Mouse (Mus musculus) A20 (cell line): Measurements from ENCODE around the gene Timm44.
"Not testable (repeated sequence)": the region's sequence is repeated elsewhere in the genome, so short reads cannot be mapped to it uniquely, and the experiment has no call there.

Source experiments
- DNase-seq: peaks from one replicate; pipeline ENCODE4 v3.0.0-alpha.2; 2011; ENCODE audit warnings: low read depth, low spot score

Timm44 gene

DNA sequence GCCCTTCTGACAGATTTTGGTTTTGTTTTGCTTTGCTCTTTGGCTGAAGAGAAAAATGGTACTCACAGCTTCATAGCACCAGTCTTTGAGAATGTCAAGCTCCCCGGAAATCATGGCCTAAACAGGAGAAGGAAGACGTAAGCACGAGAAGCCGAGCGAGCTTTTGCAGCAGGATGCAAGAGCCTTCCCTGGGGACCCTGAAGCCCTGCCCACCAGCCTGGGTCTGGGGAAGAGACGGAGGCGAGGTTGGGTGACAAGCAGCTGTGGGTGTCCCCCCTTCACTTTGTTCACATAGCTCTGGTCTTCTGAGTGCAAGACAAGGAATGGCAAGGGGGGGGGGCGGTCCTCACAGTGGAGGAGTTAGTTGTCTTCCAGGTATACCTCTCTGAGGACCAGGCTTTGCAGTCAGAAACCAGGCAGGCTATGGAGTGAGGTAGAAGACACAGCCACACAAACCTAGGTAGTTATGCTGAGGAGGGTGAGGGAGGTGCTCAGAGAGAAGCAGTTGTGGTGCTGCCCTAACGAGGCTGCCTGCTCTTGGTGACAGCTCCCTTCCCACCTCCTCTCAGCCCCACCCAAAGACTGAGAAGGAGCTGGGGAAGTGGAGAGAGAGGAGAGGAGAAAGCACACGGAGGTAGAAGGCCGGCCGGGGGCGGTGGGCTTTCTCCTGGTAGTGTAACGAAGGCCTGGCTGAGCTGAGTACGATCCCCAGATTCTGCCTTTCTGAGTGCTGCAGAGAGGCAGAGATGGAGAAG lies 10.4 kb downstream of the Timm44 start:
- DNase-seq = no peak

DNA sequence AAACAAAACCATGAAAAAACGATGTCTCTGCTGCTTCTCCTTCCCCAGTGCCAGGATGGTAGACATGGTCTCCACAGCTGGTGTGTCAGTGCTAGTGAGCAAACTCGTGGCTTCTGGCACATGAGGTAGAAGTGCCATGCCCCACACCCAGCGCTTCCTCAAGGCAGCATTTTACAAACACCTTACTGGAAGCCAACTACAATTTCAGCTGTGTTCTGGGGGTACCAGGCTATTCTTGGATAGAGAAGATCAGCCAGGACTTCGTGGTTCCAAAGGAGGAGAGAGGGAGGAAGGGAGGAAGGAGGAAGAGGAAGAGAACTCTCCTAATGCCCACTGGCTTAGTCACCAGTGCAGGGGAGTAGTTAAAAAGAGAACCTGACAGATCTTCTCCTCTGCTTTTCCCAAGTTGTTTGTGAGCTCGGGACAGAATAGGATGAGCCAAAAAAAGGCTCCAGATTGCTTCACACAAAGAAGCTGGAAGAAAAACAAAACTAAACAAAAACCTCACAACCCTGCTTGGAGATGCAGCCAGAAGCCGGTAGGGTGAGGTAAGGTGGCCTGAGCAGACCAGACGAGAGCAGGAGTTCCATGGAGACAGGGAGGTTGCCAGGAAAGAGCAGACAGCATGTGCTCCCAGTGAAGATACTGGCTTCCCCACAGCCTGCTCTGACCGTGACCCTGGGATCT lies 12.5 kb downstream of the Timm44 start:
- DNase-seq = no peak

DNA sequence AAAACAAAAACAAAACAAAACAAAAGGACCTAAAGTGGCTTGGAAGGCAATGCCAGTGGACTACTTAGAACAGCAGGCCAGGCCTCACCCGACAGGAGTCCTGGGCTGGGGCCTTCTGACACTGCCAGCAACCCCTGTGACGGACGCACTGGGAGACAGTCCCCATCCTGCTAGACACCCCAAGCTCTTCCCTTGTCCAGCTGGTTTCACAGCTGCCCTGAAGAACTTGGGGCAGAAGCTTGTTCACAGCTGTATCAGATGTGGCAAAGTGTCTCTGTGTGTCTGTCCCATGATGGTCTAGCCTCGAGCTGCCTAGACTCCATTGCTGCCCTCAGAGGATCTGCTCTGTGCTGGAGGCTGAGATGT lies 15.9 kb downstream of the Timm44 start:
- no peak for DNase-seq

DNA sequence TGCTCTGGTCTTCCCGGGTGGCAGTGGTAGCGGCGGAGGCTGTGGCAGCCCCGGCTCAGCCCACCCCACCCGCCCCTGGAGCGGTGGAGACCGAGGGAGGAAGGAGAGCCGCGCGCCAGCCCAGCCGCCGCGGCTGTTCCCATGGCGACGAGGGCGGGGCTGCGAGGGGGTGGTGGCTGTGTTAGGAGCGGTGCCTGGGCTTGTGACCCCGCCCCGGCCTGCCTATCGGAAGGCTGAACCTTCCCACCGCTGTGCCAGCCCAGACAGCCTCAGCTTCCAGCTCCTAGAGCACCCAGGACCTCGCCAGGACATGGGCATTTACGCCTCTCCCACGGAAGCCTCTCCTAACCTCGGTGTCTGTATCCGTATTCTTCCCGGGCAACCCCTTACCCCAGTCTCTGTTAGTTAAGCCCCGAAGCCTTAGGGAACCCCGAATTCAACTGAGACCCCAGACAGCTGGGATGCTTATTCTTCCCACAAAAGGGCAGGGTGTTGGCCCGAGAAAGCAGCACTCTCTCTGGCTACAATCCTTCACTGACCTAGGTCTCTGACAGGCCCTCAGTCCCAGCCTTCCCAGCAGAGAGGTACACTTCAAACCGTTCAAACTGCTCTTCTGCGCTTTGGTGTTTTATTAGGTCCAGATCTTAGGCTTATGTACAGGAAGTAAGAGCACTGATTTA lies 16.4 kb downstream of the Timm44 start, which contains the start of gene Ctxn1:
Ctxn1 (minus strand) TSS at position 150 of the 680 bp plus-strand sequence.
- peak; percentile 73 for DNase-seq

DNA sequence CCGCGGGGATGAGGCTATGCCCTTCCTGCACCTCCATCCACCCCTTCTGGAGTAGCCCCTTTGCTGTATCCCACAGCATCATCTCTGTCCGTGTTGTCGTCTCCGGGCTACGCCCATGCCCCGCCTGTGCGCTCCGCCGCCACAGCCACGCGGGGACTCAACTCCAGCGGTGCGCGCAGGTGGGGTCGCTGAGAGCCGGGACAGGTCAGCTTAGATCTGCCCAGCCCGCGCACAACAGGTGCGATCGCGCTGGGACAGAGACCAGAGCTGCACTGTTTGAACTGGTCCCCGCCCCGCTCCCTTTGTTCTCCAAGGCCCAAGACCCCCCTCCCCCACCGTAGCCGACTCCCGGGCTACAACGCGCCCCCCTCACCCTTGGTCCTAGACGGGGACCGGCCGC lies 17.0 kb downstream of the Timm44 start:
- peak; percentile 36 for DNase-seq

DNA sequence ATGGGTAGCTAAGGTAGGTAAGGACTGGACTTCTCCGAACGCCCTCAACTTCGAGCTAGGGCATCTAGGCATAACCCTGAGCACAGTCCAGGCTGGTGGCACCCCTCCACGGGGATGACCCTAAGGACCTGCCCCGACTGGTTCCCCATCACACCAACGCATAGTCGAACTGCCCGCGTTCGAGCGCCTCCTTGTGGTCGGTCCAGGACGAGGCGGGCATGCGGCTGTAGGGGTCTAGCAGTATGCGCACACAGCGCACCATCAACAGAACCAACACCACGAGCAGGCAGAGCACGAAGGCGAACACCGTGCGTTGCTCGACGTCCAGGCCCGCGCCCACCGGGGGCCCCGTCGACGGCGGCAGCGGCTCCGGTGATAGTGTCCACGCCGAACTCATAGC lies 17.5 kb downstream of the Timm44 start:
- DNase-seq = peak; percentile 67

DNA sequence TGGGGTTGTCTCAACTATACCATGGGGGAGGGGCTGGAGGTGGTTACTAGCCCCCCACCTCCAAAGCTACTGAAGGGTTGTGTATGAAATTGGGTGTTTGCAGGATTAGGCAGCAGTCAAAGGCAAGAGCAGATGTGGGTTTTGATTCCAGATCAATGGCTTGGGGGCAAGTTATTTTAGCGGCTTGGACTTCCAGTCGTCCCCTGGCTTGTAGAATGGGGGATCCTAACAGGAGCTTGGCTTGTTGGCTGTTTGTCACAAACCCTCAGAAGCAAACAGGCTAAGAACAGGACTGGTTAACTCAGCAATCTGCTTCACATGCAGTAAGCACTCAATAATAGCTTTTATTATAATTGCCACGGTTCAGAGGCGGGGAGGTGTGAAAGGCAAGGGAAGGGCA lies 18.4 kb downstream of the Timm44 start:
- no peak for DNase-seq

DNA sequence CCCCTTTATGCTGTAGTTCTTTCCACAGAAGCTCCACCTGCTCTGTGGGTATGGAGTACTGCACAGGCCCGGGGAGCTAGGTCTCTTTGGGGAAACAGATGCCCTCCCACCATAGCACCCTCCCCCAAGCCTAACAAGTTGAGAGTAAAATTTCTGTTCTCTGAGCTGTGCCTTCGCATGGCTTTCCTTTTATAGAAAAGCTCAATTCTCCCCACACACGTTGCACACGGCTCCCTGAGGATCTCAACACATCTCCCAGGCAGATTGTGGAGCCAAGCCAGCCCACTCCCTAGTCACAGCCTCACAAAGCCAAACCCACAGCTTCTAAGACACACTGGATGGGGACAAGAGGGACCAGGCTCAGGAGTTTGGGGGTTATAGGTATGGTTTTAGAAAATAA lies 18.8 kb downstream of the Timm44 start:
- DNase-seq = no peak

DNA sequence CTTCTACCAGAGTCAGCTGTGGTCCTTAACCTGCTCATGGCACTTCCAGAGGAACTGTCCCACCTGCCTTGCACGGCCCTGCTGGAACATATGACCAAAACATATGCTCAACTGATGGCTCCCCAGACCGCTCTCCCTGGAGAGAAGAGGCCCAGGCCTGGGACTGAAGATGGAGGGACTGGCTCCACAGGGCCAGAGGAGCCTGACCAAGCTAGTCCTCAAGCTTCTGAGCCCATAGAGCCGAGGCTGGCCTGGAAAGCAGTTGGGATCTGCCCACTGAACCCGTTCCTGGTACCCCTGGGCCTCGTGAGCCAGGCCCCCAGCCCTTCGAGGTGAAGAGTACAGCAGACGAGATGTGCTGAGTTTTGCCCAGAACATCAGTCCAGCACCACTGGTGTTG lies 20.2 kb downstream of the Timm44 start:
- not testable (repeated sequence) for DNase-seq

DNA sequence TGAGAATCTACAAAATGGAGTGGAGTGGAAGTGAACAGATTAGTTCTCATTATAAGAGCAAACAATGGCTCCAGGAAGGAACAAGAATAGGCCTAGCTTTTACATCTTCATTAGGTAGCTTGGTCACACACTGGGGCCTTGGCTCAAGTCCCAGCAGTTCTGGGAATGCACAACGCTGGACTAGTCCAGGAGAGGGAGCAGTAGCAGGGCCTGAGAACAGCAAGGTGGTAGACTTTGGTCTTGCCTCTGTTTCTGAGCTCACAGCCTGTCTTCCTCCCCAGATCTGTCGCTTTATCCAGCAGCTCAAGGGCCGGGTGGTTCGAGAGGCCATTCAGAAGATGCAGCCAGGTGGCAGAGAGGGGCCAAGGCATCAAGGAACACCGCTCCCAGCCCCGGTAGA lies 21.7 kb downstream of the Timm44 start:
- DNase-seq = peak; percentile 31

DNA sequence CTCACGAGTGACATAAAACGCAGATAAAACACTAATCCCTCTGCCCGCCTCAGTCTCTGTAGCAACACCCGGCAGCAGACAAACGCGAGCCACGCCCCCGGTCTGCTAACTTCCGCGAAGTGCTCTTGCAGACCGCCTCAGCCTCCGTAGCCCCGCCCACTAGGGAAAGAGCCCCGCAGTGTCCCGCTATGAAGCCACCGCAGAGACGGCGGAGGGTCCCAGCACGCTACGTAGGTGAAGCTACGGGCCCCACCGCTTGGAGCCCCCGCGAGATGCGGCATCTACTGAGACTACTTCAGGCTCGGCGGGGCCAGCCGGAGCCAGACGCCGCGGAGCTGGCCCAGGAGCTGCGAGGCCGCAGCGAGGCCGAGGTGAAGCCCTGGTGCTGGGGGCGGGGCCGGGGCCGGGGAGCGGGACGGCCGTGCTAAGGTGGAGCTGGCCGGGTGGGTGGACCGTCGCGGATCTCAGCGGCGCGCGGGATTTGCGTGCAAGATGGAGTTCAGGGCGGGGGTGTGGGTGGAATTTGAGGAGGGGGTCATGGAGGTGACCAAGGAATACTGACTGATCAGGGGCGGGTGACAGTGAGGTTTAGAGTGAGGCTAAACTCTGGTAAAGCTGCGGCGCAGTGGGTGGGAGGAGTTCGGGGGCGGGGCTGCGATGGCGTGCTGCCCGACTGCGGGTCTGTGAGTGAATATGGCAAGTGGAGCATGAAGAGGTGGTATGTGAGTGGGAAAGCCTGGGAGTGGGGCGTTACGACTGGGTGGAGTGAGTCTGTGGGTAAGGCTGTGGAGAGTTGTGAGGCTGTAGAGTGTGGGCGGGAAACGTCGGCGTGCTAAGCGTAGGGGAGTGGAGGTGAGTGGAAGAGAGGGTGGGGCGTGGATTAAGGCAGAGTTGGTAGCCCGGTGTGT lies 22.5 kb downstream of the Timm44 start, which contains the start of gene Snapc2:
Snapc2 (plus strand) TSS at position 147 of the 908 bp plus-strand sequence.
- DNase-seq = peak; percentile 97

DNA sequence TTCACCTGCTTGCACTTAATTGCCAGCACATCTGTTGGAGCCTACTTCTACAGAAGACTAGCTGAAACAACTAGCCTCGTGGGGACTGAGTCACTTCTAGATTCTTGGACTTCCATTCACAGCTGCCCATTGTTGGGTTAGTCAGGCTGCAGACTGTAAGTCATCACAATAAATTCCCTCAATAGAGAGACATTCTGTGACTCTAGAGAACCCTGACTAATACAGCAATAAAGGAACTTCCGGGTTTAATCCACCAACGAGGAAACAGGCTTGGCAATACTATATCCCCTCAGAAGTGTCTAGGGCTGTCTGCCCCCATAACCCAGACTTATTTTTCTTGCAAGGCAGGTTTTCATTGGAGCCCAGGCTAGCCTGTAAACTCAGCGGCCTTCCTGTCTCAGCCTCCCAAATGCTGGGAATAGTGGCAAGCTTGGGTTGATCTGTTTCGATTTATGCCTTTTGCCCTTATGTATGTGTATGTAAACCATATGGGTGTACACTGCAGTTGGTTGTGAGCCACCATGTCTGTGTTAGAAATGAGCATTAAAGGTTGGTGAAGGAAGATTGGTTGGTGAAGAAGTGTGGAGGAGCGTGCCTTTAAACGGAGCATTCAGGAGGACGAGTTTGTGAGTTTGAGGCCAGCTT lies 23.5 kb downstream of the Timm44 start:
- no peak for DNase-seq

DNA sequence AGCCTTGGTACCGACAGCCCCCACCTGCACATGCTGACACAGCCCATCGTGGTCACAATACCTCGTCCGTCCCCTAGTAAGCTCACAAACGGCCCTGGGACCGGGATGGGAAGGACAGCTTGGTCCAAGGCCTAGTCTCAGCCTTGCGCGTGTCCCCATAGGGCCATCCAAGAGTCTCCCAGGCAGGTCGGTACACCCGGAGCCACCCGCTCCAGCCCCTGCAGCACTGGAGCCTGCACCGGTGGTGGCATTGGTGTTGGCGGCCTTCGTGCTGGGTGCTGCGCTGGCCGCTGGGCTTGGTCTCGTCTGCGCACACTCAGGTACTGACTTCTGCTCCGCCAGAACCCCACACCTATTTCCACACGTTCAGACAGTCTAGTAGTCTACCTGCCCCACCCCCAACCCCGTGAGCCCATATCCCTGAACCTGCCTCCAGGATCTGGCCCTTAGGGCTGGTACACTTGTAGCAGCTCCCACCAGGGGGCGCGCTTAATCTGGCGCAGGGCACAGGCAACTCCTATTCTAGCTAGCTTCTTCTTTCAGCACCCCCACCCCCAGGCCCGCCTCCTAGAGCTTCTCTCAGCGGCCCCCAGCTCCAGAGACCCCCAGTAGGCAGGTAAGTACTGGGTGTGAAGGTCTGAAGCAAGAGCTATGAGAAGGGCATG lies 25.3 kb downstream of the Timm44 start:
- DNase-seq = peak; percentile 77

DNA sequence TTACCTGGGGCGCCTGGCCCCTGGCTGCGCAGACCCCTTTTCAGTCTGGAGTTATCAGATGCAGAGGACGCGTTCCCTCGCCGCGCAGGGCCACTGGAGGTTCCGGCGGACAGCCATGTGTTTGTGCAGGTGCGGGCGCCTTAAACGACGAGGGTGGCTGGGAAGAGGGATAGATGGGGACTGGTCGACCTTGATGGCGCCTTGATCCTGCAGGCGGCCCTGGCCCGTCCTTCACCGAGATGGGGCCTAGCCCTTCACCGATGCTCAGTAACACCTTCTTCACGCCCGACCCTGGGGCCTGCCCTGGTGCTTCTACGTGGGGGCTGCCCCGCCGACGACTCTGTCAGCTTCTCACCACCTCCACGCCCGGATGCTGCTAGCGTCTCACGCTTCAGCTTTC lies 26.5 kb downstream of the Timm44 start:
- DNase-seq = no peak

DNA sequence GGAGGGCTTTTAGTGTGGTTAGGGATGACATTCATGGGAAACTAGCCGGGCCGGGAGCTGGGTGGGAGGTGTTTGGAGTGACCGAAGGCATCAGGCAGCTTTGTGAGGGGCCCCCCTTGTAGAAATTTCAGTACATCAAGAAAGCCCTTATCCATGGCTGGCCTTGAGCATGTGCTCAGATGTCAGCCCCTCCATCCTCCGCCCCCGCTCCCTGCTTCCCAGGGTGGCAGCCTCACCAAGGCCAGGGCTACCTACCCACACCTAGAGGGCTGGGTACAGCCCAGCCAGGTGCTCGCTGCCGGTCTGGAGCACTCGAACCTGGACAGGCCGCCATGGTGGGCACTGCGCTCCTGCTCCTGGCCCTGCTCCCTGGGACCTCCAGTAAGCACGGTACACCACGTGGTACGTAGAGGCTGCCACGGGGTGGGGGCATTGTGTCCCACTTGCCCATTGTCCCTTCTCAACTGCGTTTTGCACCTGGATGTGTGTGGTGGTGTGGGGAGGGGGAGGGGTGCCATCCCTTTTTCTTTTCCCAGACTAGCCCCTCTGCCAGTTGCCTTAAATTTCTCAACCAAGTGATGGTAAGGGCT lies 27.7 kb downstream of the Timm44 start, which contains the start of gene Tgfbr3l:
Tgfbr3l (plus strand) TSS at position 264 of the 590 bp plus-strand sequence.
- no peak for DNase-seq

DNA sequence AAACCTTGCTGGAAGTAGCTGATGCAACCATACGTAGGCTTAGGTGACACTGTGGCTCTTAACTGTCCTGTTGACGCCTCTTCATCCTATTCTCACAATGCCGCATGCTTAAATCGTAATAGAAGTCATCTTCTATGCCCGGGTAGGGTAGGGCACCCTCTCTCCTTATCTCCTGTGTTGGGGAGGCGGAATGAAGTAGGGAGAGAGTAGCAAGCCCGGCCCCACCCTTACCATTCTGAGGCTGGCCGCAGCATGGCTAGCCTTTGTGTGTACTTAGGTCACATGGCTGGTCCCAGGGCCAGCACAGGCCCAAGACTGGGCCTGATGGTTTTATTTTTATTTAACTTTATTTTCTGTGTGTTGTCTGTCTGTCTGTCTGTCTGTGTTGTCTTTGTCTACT lies 28.5 kb downstream of the Timm44 start:
- no peak for DNase-seq

DNA sequence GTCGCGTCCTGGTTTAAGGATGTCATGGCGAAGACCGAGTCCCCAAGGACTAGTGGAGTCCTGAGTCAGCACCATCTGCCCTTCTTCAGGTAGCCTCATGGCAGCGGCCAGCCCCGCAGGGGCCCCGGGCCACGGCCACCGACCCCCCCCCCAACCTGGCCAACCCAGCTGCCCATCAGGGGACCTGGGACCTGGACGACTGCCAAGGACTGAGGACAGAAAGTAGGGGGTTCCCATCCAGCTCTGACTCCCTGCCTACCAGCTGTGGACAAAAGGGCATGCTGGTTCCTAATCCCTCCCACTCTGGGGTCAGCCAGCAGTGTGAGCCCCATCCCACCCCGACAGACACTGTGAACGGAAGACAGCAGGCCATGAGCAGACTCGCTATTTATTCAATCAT lies 30.0 kb downstream of the Timm44 start:
- DNase-seq = no peak

DNA sequence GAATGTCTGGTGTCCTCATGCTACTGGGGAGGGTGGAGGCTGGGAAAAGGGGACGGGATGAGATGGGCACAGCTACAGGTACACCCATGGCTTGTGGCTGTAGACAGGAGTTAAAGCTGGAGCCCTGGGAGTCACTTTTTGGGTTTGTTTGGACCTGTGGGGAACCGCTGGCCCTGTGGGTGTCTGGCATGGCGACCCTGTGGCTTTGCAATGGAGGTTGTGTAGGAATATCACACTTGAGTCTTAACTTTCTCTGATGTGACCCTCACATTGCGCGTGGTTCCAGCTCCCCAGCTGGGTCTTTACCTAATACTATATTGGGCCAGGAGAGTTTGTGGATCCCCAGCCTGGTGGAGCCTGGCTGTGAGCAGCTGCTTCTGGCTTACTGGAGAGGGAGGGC lies 30.7 kb downstream of the Timm44 start:
- no peak for DNase-seq

DNA sequence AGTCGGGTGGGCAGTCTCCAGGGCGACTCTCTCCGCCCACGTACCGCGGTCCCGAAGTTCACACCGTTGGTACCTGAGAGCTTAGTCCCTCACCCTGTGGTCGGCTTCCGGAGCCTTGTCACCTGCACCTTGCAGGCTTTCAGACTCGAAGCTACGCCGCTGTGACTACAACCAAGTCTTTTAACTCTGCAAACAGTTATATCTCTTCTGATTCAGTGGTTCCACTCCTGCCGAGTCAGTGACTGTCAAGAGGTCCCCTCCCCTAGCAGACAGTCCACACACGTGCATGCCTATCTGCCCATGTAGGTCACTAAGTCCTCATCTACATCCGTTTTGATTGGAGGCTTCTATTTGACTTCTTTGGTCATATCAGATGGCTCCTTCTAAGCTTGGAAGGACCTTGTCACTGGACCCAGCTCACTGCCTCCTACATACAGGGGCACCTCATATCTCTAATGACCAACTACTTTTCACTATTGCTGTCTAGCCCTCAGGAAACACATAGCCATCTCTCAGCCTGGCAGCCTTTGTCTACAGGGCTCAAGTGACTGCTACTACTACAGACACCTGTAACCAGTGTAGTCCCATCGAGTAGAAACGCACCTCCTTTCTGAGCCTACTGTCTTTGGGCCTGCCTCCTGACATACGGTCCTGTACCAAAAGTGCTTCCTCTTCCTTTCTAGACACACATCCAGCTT lies 36.4 kb downstream of the Timm44 start:
- DNase-seq = peak; percentile 10
